Mouse (Mus musculus): ENCODE measurements around the gene Rbp1.

The Rbp1 gene

DNA sequence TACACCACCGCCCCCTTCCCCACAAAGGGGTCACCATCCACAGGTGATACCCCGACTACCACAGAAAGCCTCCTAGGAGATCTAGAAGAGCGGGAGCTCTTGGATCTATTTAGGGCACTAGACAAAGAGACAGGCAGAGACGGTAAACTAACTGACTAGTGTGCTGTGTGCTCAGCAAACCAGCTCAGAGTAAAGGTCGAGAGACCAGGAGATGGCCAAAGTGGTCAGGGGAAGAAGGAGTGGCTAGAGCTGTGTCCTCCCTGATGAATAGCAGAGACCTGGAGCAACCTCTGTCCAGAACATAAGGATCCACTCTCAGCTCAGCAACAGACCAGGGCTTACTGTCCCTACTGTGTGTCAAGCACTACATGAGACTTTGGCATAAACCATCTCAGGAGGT is at the start of gene Rbp1:
Gene Rbp1 (plus strand): TSS at position 306 of the 400 bp plus-strand sequence.
- DNase-seq (ENCODE audit: low read depth in 1 of 2, low spot score in 2 of 2) = no peak

GRCm38 (mm10) chr9:98373358-98373757 is 49.4 kb upstream of the Rbp1 start:
- no peak for DNase-seq (ENCODE audit: low read depth in 1 of 2, low spot score in 2 of 2)

- no peak for DNase-seq (ENCODE audit: low read depth in 1 of 2, low spot score in 2 of 2)
These were observed 47.9 kb upstream of the Rbp1 start for GRCm38 (mm10) chr9:98374897-98375296.

DNA sequence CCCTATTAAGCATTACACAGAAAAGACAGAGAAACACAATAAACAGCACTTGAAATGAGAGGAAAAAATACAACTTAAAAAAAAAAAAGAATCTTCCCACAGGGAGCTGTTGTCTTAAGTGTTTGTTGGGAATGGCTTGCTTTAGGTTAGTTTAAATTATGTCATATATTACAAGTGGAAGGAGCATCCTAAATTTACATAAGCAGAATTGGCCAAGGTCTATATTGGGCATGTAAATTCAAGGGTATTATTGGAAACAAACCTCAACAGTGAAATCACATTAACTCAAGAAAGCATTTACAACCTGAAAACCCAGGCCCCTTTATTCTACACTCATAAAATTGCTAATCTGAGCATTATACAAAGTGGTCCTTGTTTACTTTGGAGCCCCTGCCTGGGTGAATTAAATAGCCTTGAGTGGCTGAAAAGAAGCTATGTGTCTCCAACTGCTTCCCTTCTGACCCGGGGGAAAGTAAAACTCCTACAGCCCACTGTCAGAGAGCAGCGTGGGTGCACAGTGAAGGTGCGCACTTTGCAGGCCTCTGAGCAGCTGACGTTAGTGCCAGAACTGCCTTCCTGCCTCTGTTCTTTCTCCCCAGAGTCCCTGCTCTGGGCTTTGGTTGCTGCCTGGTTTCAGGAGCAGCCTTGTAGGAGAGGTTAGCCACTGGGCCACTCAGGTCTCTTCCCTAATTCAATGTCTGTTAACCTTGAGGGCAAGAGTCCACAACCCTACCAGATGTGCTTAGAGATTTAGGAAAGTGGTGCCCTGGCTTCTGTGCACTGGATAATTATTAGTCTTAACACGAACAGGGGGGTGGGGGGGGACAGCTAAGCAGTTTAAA is 47.2 kb upstream of the Rbp1 start:
- no peak for DNase-seq (ENCODE audit: low read depth in 1 of 2, low spot score in 2 of 2)

DNA sequence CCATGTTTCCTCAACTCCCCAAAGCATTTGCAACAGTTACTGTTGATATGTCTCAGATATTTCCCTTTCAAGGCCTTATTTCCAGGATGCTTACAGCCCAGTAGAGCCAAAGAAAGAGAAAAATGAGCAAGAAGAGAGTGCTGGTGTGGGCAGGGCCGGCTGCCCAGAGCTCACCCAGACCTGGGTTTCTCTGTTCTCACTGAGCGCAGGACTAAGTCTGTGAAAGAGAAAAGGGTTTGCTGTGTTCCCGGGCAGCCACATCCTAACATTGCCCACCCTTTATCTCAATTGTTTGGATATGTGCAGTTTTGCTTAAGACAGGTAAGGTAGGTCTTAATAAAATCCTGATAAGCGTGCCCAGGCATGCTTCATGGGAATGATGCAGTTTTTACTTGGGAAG is 43.0 kb upstream of the Rbp1 start:
- no peak for DNase-seq (ENCODE audit: low read depth in 1 of 2, low spot score in 2 of 2)

- DNase-seq (ENCODE audit: low read depth in 1 of 2, low spot score in 2 of 2) = no peak
These were observed 42.2 kb upstream of the Rbp1 start for GRCm38 (mm10) chr9:98380593-98380992.

DNA sequence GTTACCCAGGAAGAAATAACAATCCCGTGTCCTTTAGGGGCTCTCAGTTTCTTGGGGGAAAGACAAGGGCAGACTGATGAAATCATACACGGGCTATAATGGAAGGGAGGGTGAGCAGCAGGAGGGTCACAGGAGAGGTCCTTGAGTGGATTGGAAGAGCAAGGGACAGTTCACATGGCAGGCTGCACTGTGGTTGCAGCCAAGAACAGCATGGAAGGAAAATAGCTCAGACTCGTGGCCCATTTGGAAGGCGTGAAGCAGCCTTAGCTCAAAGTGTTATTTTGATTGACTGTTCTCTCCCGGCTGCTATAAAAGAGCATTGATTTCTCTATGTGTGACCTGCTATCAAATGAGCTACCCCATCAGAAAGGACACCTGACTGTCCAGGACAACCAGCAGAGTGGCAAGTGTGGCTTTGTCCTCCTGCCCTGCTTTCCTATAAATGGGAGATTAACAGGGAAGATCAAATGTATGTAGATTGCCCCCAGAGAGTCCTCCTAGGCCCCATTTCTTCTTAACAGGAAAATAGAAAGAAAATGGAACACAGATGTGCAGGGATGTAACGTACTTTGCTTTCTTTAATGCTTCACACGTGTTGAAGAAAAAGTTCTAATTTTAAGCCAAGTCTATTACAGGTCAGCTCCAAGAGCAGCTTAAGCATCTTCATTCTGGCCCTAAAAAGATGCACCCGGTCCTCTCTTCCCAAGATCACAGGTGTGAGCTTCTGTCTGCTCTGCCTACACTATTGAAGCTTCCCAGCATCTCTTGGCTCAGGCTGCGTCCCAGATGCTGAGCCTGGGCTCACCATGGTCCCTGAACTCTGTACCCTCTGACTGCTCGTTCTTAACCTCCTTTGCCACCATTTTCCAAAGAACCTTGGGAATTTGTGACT is 34.8 kb upstream of the Rbp1 start:
- DNase-seq (ENCODE audit: low read depth in 1 of 2, low spot score in 2 of 2) = no peak

DNA sequence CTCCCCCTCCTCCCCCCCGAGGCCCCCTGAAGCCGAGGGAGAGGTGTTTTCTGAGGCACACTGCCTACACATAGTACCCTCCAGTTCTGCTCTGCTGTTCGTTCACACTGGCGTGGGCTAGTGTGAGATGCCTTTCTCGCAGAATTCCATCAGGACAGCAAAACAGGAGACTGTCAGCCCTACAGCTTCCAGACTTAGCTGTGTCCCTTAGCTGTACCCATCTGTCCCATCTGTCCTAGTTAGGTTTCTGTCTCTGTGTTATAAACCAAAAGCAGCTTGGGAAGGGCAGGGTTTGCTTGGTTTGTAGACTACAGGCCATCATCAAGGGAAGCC is 34.2 kb upstream of the Rbp1 start:
- DNase-seq (ENCODE audit: low read depth in 1 of 2, low spot score in 2 of 2) = no peak

DNA sequence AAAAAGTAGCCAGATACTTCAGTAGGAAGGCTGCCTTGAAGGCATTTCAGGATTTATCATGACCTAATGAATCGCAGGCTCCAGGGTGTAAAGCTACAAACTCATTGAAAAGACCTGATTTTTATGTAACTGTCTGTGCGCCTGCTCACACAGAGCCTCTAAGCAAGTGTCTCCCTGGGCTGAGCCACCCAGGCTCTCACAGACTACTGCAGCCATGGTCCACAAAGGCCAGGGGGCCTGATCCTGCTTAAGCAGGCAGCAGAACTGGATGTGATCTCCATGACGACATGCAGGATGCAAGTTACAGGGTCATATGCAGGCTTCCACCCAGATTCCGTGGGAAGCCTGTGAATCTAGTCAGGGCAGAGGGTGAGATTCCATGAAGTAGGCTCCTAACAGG is 29.3 kb upstream of the Rbp1 start:
- DNase-seq (ENCODE audit: low read depth in 1 of 2, low spot score in 2 of 2) = no peak

DNA sequence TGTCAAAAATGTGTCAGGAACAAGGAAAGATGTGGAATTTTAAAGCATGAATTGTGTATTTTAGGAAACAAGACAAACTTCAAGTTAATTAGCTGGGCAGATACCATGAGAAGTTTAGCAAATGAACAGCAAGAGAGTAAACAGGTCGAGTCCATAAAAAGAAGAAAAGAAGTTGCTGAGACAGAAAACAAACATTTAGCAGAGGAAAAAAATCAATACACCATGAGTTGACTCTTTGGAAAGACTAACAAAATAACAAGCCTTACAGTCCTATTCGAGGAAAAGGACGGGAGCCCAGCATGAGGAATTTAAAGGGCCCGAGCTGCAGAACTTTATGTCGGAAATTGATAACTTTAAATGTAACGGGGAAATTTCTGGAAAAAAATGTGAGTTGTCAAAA is 25.6 kb upstream of the Rbp1 start:
- no peak for DNase-seq (ENCODE audit: low read depth in 1 of 2, low spot score in 2 of 2)

DNA sequence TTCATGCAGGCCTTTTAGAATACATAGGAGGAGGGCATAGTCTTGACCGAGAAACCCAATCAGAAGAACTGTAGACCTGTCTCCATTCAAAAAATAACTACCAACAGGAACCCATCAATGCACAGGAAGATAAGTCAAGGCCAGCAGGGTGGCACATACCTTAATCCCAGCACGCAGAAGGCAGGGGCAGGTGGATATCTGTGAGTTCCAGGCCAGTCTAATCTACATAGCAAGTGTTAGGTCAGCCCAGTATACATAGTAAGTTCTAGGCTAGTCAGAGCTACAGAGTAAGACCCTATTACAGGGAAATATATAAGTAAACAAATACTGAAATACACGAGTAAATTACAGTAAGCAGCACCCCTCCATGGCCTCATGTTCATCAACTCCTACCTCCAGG is 24.9 kb upstream of the Rbp1 start:
- no peak for DNase-seq (ENCODE audit: low read depth in 1 of 2, low spot score in 2 of 2)

DNA sequence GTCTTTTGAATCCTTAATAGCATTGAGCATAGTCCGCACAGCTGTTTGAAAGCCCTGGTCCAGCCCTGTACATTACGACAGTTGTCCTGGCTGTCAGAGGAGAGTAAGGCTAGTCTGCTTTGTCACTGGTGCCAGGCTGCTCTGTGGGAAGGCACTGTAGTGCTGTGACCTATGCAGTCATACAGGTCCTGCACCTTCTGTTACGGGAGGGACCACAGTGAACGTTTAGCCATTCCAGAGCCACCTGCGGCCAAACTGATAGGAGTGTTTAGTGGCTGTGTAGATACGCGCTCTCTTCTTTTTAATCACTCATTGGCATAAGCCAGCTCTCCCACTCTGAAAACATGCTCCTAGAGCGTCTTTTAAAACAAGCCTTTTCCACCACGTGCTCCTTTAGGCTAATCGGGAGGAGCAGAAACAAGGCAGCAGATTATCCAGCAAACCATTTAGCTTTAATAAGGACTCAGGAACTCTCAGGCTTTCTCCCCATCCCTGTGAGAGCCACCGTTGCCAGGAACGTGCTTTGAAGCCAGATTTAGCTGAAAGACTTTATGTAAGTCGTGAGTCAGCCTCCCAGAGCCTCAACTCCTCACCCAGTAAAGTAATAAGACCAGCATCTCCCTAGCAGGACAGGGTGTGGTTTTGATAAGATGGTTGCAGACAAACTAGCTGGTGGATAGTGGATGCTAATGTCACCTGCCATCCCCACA is 22.4 kb upstream of the Rbp1 start:
- no peak for DNase-seq (ENCODE audit: low read depth in 1 of 2, low spot score in 2 of 2)

GRCm38 (mm10) chr9:98401611-98402010 is 21.1 kb upstream of the Rbp1 start:
- DNase-seq (ENCODE audit: low read depth in 1 of 2, low spot score in 2 of 2) = no peak

GRCm38 (mm10) chr9:98407771-98408170 is 15.0 kb upstream of the Rbp1 start:
- DNase-seq (ENCODE audit: low read depth in 1 of 2, low spot score in 2 of 2) = no peak

- DNase-seq (ENCODE audit: low read depth in 1 of 2, low spot score in 2 of 2) = no peak
These were observed 13.6 kb upstream of the Rbp1 start for GRCm38 (mm10) chr9:98409137-98409536.

GRCm38 (mm10) chr9:98415427-98415826 is 7.3 kb upstream of the Rbp1 start:
- no peak for DNase-seq (ENCODE audit: low read depth in 1 of 2, low spot score in 2 of 2)

DNA sequence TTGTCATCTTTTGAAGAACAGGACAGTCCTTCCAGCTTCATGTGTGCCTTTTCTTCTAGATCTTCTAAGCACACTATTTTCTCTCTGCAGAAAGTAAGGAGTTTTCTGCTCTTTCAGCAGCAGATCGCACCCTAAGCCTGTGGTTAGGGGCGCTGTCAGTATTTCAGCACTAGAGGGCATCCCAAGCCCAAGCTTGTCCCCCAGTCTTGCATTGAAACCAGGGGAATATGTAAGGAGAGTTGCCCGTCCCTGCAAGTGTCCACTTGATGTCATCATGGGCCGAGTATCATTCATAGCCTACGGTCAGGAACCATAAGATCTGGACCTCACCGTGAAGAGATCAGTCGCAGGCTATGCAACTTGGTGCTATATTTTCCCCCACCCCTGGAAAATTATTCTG is 4.8 kb upstream of the Rbp1 start:
- DNase-seq (ENCODE audit: low read depth in 1 of 2, low spot score in 2 of 2) = no peak

GRCm38 (mm10) chr9:98418346-98418745 is 4.4 kb upstream of the Rbp1 start:
- DNase-seq (ENCODE audit: low read depth in 1 of 2, low spot score in 2 of 2) = no peak

DNA sequence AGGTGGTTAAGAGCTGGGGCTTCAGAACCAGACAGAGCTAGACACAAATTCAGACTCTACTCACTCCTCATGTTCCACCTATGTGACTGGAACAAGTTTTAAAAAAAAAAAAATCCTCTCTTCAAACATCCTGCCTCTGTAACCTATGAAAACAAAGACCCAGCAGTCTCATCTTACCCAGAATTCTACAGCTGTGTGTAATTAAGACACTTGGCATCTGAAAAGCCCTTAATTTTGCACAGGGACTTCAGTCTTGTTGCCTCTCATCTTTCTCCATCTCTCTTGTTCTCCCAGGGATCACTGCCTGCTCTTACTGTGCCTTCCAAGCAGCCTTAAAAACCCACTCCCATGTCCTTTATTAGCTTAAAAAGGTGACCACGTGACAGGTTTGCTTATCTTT is 2.1 kb upstream of the Rbp1 start:
- DNase-seq (ENCODE audit: low read depth in 1 of 2, low spot score in 2 of 2) = no peak

DNA sequence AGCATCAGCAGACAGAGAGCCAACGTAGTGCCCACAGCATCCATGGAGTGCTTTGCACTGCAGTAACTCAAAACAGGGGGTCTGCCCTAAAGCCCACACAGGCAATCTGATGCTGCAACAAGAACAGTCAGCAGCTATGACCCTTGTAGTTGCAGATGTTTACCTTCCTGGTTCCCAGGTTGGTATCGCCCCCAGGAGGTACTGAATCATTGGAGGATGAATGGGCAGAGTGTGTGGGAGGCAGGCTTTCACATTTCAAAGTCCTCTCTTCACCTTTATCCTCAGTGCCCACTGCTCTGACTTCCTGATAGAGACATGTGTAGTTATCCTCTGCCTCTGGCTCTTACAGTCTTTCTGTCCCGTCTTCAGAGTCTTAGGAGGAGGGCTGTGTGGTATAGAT is 858 bp upstream of the Rbp1 start:
- DNase-seq (ENCODE audit: low read depth in 1 of 2, low spot score in 2 of 2) = no peak

- no peak for DNase-seq (ENCODE audit: low read depth in 1 of 2, low spot score in 2 of 2)
These were observed 930 bp downstream of the Rbp1 start for GRCm38 (mm10) chr9:98423691-98424090.

- DNase-seq (ENCODE audit: low read depth in 1 of 2, low spot score in 2 of 2) = no peak
These were observed 1.5 kb downstream of the Rbp1 start for GRCm38 (mm10) chr9:98424291-98424690.
